Mouse (Mus musculus) liver, embryonic 12.5 days (tissue): ENCODE results near the gene Etfrf1. TPM values are rescaled to one million over a fixed set of nuclear protein-coding genes. Genes with fewer than 3 reads are reported as not detected.

Experiments used
- ATAC-seq: fragments of 200-750 bp; cut with Nextera tagmentation; 2 replicates; pipeline ENCODE4 v1.8.0; 2017; ENCODE audit warnings: moderate number of reproducible peaks, mild to moderate bottlenecking, moderate library complexity
- H3K27ac ChIP-seq: fragments of 300-500 bp; sonication (generic); 2 replicates; pipeline ENCODE4 v1.5.1; 2016; ENCODE audit warnings: mild to moderate bottlenecking
- H3K27me3 ChIP-seq: fragments of 300-500 bp; sonication (generic); replicated peaks from 2 replicates; pipeline ENCODE4 v1.6.1; 2016; ENCODE audit warnings: mild to moderate bottlenecking, moderate library complexity
- H3K36me3 ChIP-seq: fragments of 300-500 bp; sonication (generic); 2 replicates; pipeline ENCODE4 v1.6.1; 2016; ENCODE audit warnings: mild to moderate bottlenecking, moderate library complexity
- H3K4me1 ChIP-seq: fragments of 300-500 bp; sonication (generic); 2 replicates; pipeline ENCODE4 v1.6.1; 2016
- H3K4me2 ChIP-seq: fragments of 300-500 bp; sonication (generic); 2 replicates; pipeline ENCODE4 v1.6.1; 2016; ENCODE audit warnings: mild to moderate bottlenecking, moderate library complexity
- H3K4me3 ChIP-seq: fragments of 300-500 bp; sonication (generic); 2 replicates; pipeline ENCODE4 v1.5.1; 2016; ENCODE audit warnings: mild to moderate bottlenecking, moderate library complexity
- H3K9ac ChIP-seq: fragments of 300-500 bp; sonication (generic); 2 replicates; pipeline ENCODE4 v1.6.1; 2016; ENCODE audit warnings: mild to moderate bottlenecking, moderate library complexity
- H3K9me3 ChIP-seq: fragments of 300-500 bp; sonication (generic); replicated peaks from 2 replicates; pipeline ENCODE4 v1.6.1; 2016; ENCODE audit warnings: mild to moderate bottlenecking, moderate library complexity
- WGBS: fragments of 180-500 bp; shearing (Covaris S2); methylation state at CpG from one replicate; pipeline ENCODE4 v1.1.7; 2016; ENCODE audit not compliant: insufficient replicate concordance; 5-methylcytosine and 5-hydroxymethylcytosine counted together
- polyA plus RNA-seq: library from polyadenylated mRNA; unstranded; fragments of >200 nt; fragmentation: Nextera tagmentation; extraction: Ambion mirVana; gene quantifications from 2 replicates; pipeline ENCODE4 v1.2.1, GENCODE M21; 2016

Gene Etfrf1
- polyA plus RNA-seq, 1 experiment from 2014 or later, result 16.6 TPM

- WGBS, result 78% methylated on average over 8 of the region's 8 CpGs
- Histone ChIP-seq H3K36me3 (no peaks in the 10 kb centered on the region), H3K27me3 (no peaks in the 10 kb centered on the region), H3K9me3 (no peaks in the 10 kb centered on the region), H3K4me2 (no peak overlapping the region), H3K4me3 (no peak overlapping the region), H3K4me1 (no peaks in the 10 kb centered on the region), H3K27ac (no peak overlapping the region), H3K9ac (no peak overlapping the region)
- no peak for ATAC-seq
Observed at GRCm38 (mm10) chr6:145197949-145198686, 12.8 kb upstream of the Etfrf1 start.

- no peak overlapping the region for H3K27ac ChIP-seq
- H3K36me3 ChIP-seq, result no peaks in the 10 kb centered on the region
- WGBS, result 72% methylated on average over 13 of the region's 13 CpGs
- H3K27me3 ChIP-seq, result no peaks in the 10 kb centered on the region
- no peak for ATAC-seq
- no peaks in the 10 kb centered on the region for H3K4me1 ChIP-seq
- no peak overlapping the region for H3K4me2 ChIP-seq
- no peaks in the 10 kb centered on the region for H3K9me3 ChIP-seq
- H3K4me3 ChIP-seq, result no peak overlapping the region
- H3K9ac ChIP-seq, result no peak overlapping the region
Observed at GRCm38 (mm10) chr6:145202432-145203125, 8.4 kb upstream of the Etfrf1 start.

- no peak for ATAC-seq
- WGBS, result 84% methylated on average over 6 of the region's 6 CpGs
Observed at GRCm38 (mm10) chr6:145204440-145204839, 6.5 kb upstream of the Etfrf1 start.

GRCm38 (mm10) chr6:145205142-145205541 lies 5.8 kb upstream of the Etfrf1 start:
- no peak for ATAC-seq

More at GRCm38 (mm10) chr6:145204440-145204839, 6.5 kb upstream of the Etfrf1 start:
- Histone ChIP-seq H3K4me3 (no peak overlapping the region), H3K9ac (no peak overlapping the region), H3K27me3 (no peaks in the 10 kb centered on the region), H3K9me3 (no peaks in the 10 kb centered on the region), H3K36me3 (no peaks in the 10 kb centered on the region), H3K4me1 (no peaks in the 10 kb centered on the region), H3K4me2 (no peak overlapping the region), H3K27ac (no peak overlapping the region)

GRCm38 (mm10) chr6:145210056-145210680 lies 766 bp upstream of the Etfrf1 start:
- no peaks in the 10 kb centered on the region for H3K9me3 ChIP-seq
- ATAC-seq, result no peak
- no peaks in the 10 kb centered on the region for H3K27me3 ChIP-seq
- peak overlapping the region; percentile 28; the same call in 1 of the 2 replicates for H3K9ac ChIP-seq
- 43% methylated on average over 8 of the region's 8 CpGs for WGBS
- H3K4me3 ChIP-seq, result peak overlapping the region; percentile 83
- no peak overlapping the region for H3K27ac ChIP-seq
- H3K36me3 ChIP-seq, result no peaks in the 10 kb centered on the region
- H3K4me2 ChIP-seq, result peak overlapping the region; percentile 93
- H3K4me1 ChIP-seq, result peaks cover 22% of the 10 kb centered on the region

More at GRCm38 (mm10) chr6:145205142-145205541, 5.8 kb upstream of the Etfrf1 start:
- H3K4me3 ChIP-seq, result no peak overlapping the region
- H3K36me3 ChIP-seq, result no peaks in the 10 kb centered on the region
- H3K27me3 ChIP-seq, result no peaks in the 10 kb centered on the region
- H3K9ac ChIP-seq, result no peak overlapping the region
- no peaks in the 10 kb centered on the region for H3K9me3 ChIP-seq
- no peak overlapping the region for H3K4me2 ChIP-seq
- no peak overlapping the region for H3K27ac ChIP-seq
- H3K4me1 ChIP-seq, result peaks cover 3% of the 10 kb centered on the region
- WGBS, result 63% methylated on average over 10 of the region's 10 CpGs

- peak overlapping the region; percentile 90 for H3K27ac ChIP-seq
- ATAC-seq, result no peak; the same call in 1 of the 2 replicates
- no peaks in the 10 kb centered on the region for H3K9me3 ChIP-seq
- H3K9ac ChIP-seq, result peak overlapping the region; percentile 79
- peak overlapping the region; percentile 83 for H3K4me3 ChIP-seq
- H3K4me2 ChIP-seq, result peak overlapping the region; percentile 93
- WGBS, result 2% methylated on average over 21 of the region's 21 CpGs
- H3K4me1 ChIP-seq, result peaks cover 22% of the 10 kb centered on the region
- no peaks in the 10 kb centered on the region for H3K27me3 ChIP-seq
- H3K36me3 ChIP-seq, result peaks cover 10% of the 10 kb centered on the region
Observed at GRCm38 (mm10) chr6:145211376-145212305, 707 bp downstream of the Etfrf1 start.

- 86% methylated on average over 2 of the region's 2 CpGs for WGBS
- H3K4me3 ChIP-seq, result no peak overlapping the region
- no peak overlapping the region for H3K27ac ChIP-seq
- H3K4me2 ChIP-seq, result no peak overlapping the region
- no peak for ATAC-seq
- peaks cover 22% of the 10 kb centered on the region for H3K4me1 ChIP-seq
- H3K9ac ChIP-seq, result no peak overlapping the region
- H3K27me3 ChIP-seq, result no peaks in the 10 kb centered on the region
- H3K36me3 ChIP-seq, result peaks cover 21% of the 10 kb centered on the region
- no peaks in the 10 kb centered on the region for H3K9me3 ChIP-seq
Observed at GRCm38 (mm10) chr6:145213916-145214315, 3.0 kb downstream of the Etfrf1 start.

GRCm38 (mm10) chr6:145215826-145216225 lies 4.9 kb downstream of the Etfrf1 start:
- no peak overlapping the region for H3K9ac ChIP-seq
- no peaks in the 10 kb centered on the region for H3K9me3 ChIP-seq
- H3K4me2 ChIP-seq, result no peak overlapping the region
- no peak overlapping the region for H3K27ac ChIP-seq
- 85% methylated on average over 3 of the region's 3 CpGs for WGBS
- no peaks in the 10 kb centered on the region for H3K27me3 ChIP-seq
- peaks cover 13% of the 10 kb centered on the region for H3K4me1 ChIP-seq
- H3K4me3 ChIP-seq, result no peak overlapping the region
- no peak for ATAC-seq
- peaks cover 35% of the 10 kb centered on the region for H3K36me3 ChIP-seq

- no peak overlapping the region for H3K9ac ChIP-seq
- ATAC-seq, result no peak
- H3K36me3 ChIP-seq, result peaks cover 56% of the 10 kb centered on the region
- no peaks in the 10 kb centered on the region for H3K27me3 ChIP-seq
- no peaks in the 10 kb centered on the region for H3K9me3 ChIP-seq
- H3K4me3 ChIP-seq, result no peak overlapping the region
- 90% methylated on average over 6 of the region's 6 CpGs for WGBS
- H3K27ac ChIP-seq, result no peak overlapping the region
- no peaks in the 10 kb centered on the region for H3K4me1 ChIP-seq
- H3K4me2 ChIP-seq, result no peak overlapping the region
Observed at GRCm38 (mm10) chr6:145224246-145224645, 13.3 kb downstream of the Etfrf1 start.

GRCm38 (mm10) chr6:145226296-145226695 lies 15.4 kb downstream of the Etfrf1 start:
- no peak overlapping the region for H3K4me2 ChIP-seq
- no peaks in the 10 kb centered on the region for H3K9me3 ChIP-seq
- H3K4me3 ChIP-seq, result no peak overlapping the region
- no peak overlapping the region for H3K27ac ChIP-seq
- no peaks in the 10 kb centered on the region for H3K4me1 ChIP-seq
- WGBS, result 79% methylated on average over 3 of the region's 3 CpGs
- H3K27me3 ChIP-seq, result no peaks in the 10 kb centered on the region
- H3K36me3 ChIP-seq, result peaks cover 55% of the 10 kb centered on the region
- H3K9ac ChIP-seq, result no peak overlapping the region
- no peak for ATAC-seq

- H3K4me1 ChIP-seq, result no peaks in the 10 kb centered on the region
- H3K27me3 ChIP-seq, result no peaks in the 10 kb centered on the region
- H3K36me3 ChIP-seq, result peaks cover 49% of the 10 kb centered on the region
- H3K9me3 ChIP-seq, result no peaks in the 10 kb centered on the region
- H3K4me2 ChIP-seq, result no peak overlapping the region
- ATAC-seq, result no peak
- no peak overlapping the region for H3K9ac ChIP-seq
- WGBS, result 76% methylated on average over 1 of the region's 1 CpGs
- no peak overlapping the region for H3K27ac ChIP-seq
- no peak overlapping the region for H3K4me3 ChIP-seq
Observed at GRCm38 (mm10) chr6:145234391-145234790, 23.5 kb downstream of the Etfrf1 start.
